Mouse (Mus musculus) hindbrain, embryonic 16.5 days (tissue): Measurements from ENCODE around the gene Enox1. TPM values are rescaled to one million over a fixed set of nuclear protein-coding genes. Genes with fewer than 3 reads are reported as not detected.
A peak's percentile ranks its signal among the peaks of the same experiment; 100 is the strongest.

Source experiments
- ATAC-seq: fragments of 200-750 bp; cut with Nextera tagmentation; 2 replicates; pipeline ENCODE4 v1.8.0; 2017; ENCODE audit warnings: moderate TSS enrichment, moderate library complexity
- H3K27ac ChIP-seq: fragments of 300-500 bp; sonication (generic); 2 replicates; pipeline ENCODE4 v1.5.1; 2014; ENCODE audit warnings: low read depth, mild to moderate bottlenecking, control low read depth, low read length, moderate library complexity
- H3K27me3 ChIP-seq: fragments of 300-500 bp; sonication (generic); replicated peaks from 2 replicates; pipeline ENCODE4 v1.6.1; 2014; ENCODE audit warnings: low read length; ENCODE audit not compliant: control insufficient read depth, insufficient read depth
- H3K36me3 ChIP-seq: fragments of 300-500 bp; sonication (generic); 2 replicates; pipeline ENCODE4 v1.6.1; 2014; ENCODE audit warnings: mild to moderate bottlenecking, low read length, moderate library complexity, mixed read lengths; ENCODE audit not compliant: control insufficient read depth, insufficient read depth
- H3K4me1 ChIP-seq: fragments of 300-500 bp; sonication (generic); 2 replicates; pipeline ENCODE4 v1.6.1; 2014; ENCODE audit warnings: low read depth, low read length; ENCODE audit not compliant: control insufficient read depth, insufficient read depth
- H3K4me2 ChIP-seq: fragments of 300-500 bp; sonication (generic); 2 replicates; pipeline ENCODE4 v1.6.1; 2014; ENCODE audit warnings: mild to moderate bottlenecking, low read length, control low read depth, moderate library complexity
- H3K4me3 ChIP-seq: fragments of 300-500 bp; sonication (generic); 2 replicates; pipeline ENCODE4 v1.5.1; 2014; ENCODE audit warnings: mild to moderate bottlenecking, low read length, control low read depth, moderate library complexity
- H3K9ac ChIP-seq: fragments of 300-500 bp; sonication (generic); 2 replicates; pipeline ENCODE4 v1.6.1; 2014; ENCODE audit warnings: low read depth, mild to moderate bottlenecking, control low read depth, low read length, moderate library complexity
- H3K9me3 ChIP-seq: fragments of 300-500 bp; sonication (generic); 2 replicates; pipeline ENCODE4 v1.6.1; 2014; ENCODE audit warnings: mild to moderate bottlenecking, low read length, moderate library complexity; ENCODE audit not compliant: control insufficient read depth
- WGBS: fragments of 180-500 bp; shearing (Covaris S2); extraction: QIAGEN DNeasy Blood & Tissue Kit; methylation state at CpG from one replicate; pipeline ENCODE4 v1.1.7; 2014; 5-methylcytosine and 5-hydroxymethylcytosine counted together
- polyA plus RNA-seq: library from polyadenylated mRNA; unstranded; fragments of >200 nt; fragmentation: Nextera tagmentation; extraction: Ambion mirVana; gene quantifications from 2 replicates; pipeline ENCODE4 v1.2.1, GENCODE M21; 2015

The Enox1 gene
- polyA plus RNA-seq, 1 experiment from 2014 or later = 35.7 TPM

GRCm38 (mm10) chr14:77377873-77378272, 221.3 kb downstream of the Enox1 start:
- 22% methylated on average over 5 of the region's 5 CpGs for WGBS
- Histone ChIP-seq H3K9me3 (no peaks in the 10 kb centered on the region), H3K9ac (no peak overlapping the region), H3K27me3 (no peaks in the 10 kb centered on the region), H3K4me2 (peak overlapping the region; percentile 18), H3K4me3 (no peak overlapping the region), H3K27ac (no peak overlapping the region), H3K4me1 (peaks cover 6% of the 10 kb centered on the region), H3K36me3 (no peaks in the 10 kb centered on the region; the same call in 1 of the 2 replicates)
- peak; percentile 50 for ATAC-seq

- H3K4me2 ChIP-seq = no peak overlapping the region
- H3K27me3 ChIP-seq = no peaks in the 10 kb centered on the region
- no peak for ATAC-seq
- H3K4me3 ChIP-seq = no peak overlapping the region
- no peak overlapping the region for H3K27ac ChIP-seq
- H3K9me3 ChIP-seq = no peaks in the 10 kb centered on the region
- 17% methylated on average over 2 of the region's 2 CpGs for WGBS
- peaks cover 6% of the 10 kb centered on the region for H3K4me1 ChIP-seq
- no peaks in the 10 kb centered on the region; the same call in 1 of the 2 replicates for H3K36me3 ChIP-seq
- no peak overlapping the region for H3K9ac ChIP-seq
These were observed 225.0 kb downstream of the Enox1 start for GRCm38 (mm10) chr14:77381532-77381931.

- Histone ChIP-seq H3K9ac (no peak overlapping the region), H3K4me1 (no peaks in the 10 kb centered on the region), H3K27ac (no peak overlapping the region), H3K9me3 (no peaks in the 10 kb centered on the region), H3K36me3 (no peaks in the 10 kb centered on the region; the same call in 1 of the 2 replicates), H3K4me2 (no peak overlapping the region), H3K4me3 (no peak overlapping the region), H3K27me3 (no peaks in the 10 kb centered on the region)
- 18% methylated on average over 9 of the region's 9 CpGs for WGBS
- no peak for ATAC-seq
These were observed 229.1 kb downstream of the Enox1 start for GRCm38 (mm10) chr14:77385621-77386020.

GRCm38 (mm10) chr14:77387877-77388276, 231.3 kb downstream of the Enox1 start:
- WGBS = 85% methylated on average over 2 of the region's 2 CpGs
- no peak overlapping the region for H3K4me3 ChIP-seq
- H3K4me1 ChIP-seq = no peaks in the 10 kb centered on the region
- no peaks in the 10 kb centered on the region for H3K9me3 ChIP-seq
- H3K27ac ChIP-seq = no peak overlapping the region
- H3K9ac ChIP-seq = no peak overlapping the region
- H3K36me3 ChIP-seq = no peaks in the 10 kb centered on the region
- H3K4me2 ChIP-seq = no peak overlapping the region
- H3K27me3 ChIP-seq = no peaks in the 10 kb centered on the region
- no peak for ATAC-seq

GRCm38 (mm10) chr14:77389276-77389675, 232.7 kb downstream of the Enox1 start:
- H3K27me3 ChIP-seq = no peaks in the 10 kb centered on the region
- H3K9me3 ChIP-seq = 0 out of 2 replicates have a peak, but pooled peaks cover under 1% of the 10 kb centered on the region
- 88% methylated on average over 5 of the region's 5 CpGs for WGBS
- ATAC-seq = no peak
- no peak overlapping the region for H3K4me3 ChIP-seq
- no peak overlapping the region for H3K27ac ChIP-seq
- H3K4me2 ChIP-seq = no peak overlapping the region
- no peaks in the 10 kb centered on the region for H3K4me1 ChIP-seq
- H3K36me3 ChIP-seq = no peaks in the 10 kb centered on the region
- H3K9ac ChIP-seq = no peak overlapping the region

GRCm38 (mm10) chr14:77392476-77392875, 235.9 kb downstream of the Enox1 start:
- Histone ChIP-seq H3K4me3 (no peak overlapping the region), H3K27ac (no peak overlapping the region), H3K9me3 (peaks cover 4% of the 10 kb centered on the region; the same call in 1 of the 2 replicates), H3K9ac (no peak overlapping the region), H3K4me1 (no peaks in the 10 kb centered on the region), H3K4me2 (no peak overlapping the region), H3K27me3 (no peaks in the 10 kb centered on the region), H3K36me3 (no peaks in the 10 kb centered on the region)
- ATAC-seq = no peak
- WGBS = 63% methylated on average over 1 of the region's 1 CpGs

- no peaks in the 10 kb centered on the region for H3K9me3 ChIP-seq
- H3K4me2 ChIP-seq = no peak overlapping the region
- H3K9ac ChIP-seq = no peak overlapping the region
- H3K36me3 ChIP-seq = no peaks in the 10 kb centered on the region
- H3K27ac ChIP-seq = no peak overlapping the region
- no peaks in the 10 kb centered on the region for H3K4me1 ChIP-seq
- H3K27me3 ChIP-seq = no peaks in the 10 kb centered on the region
- no peak overlapping the region for H3K4me3 ChIP-seq
- WGBS = 57% methylated on average over 5 of the region's 5 CpGs
- ATAC-seq = no peak
These were observed 249.9 kb downstream of the Enox1 start for GRCm38 (mm10) chr14:77406241-77407114.

GRCm38 (mm10) chr14:77409271-77409940, 252.8 kb downstream of the Enox1 start:
- no peak overlapping the region for H3K27ac ChIP-seq
- H3K9me3 ChIP-seq = no peaks in the 10 kb centered on the region
- H3K36me3 ChIP-seq = no peaks in the 10 kb centered on the region
- no peak overlapping the region for H3K4me3 ChIP-seq
- no peak for ATAC-seq
- H3K4me2 ChIP-seq = no peak overlapping the region
- WGBS = 87% methylated on average over 8 of the region's 8 CpGs
- H3K9ac ChIP-seq = no peak overlapping the region
- no peaks in the 10 kb centered on the region for H3K27me3 ChIP-seq
- H3K4me1 ChIP-seq = no peaks in the 10 kb centered on the region

- Histone ChIP-seq H3K4me2 (no peak overlapping the region), H3K9ac (no peak overlapping the region), H3K36me3 (no peaks in the 10 kb centered on the region), H3K27ac (no peak overlapping the region), H3K27me3 (no peaks in the 10 kb centered on the region), H3K4me1 (no peaks in the 10 kb centered on the region), H3K4me3 (no peak overlapping the region), H3K9me3 (no peaks in the 10 kb centered on the region)
- WGBS = 91% methylated on average over 9 of the region's 9 CpGs
- no peak for ATAC-seq
These were observed 253.8 kb downstream of the Enox1 start for GRCm38 (mm10) chr14:77410354-77410753.
